ENCODE assay signal across 25 mouse cellular contexts in genomic region chr19:33122611-33123226, GRCm38 (mm10).
"Had no signal": no experiment of that assay in that cellular context is flagged by ENCODE, and none has a peak within 500 bp of the region (broad histone marks: within the 10 kb centered on the region; RNA-seq: fewer than 3 reads in every experiment).

No protein-coding gene starts in this region.

- ATAC-seq: intestine, postnatal 0 days; liver, embryonic 12.5 days; midbrain, embryonic 13.5 days; midbrain, embryonic 16.5 days had no signal

- H3K27ac ChIP-seq: kidney, postnatal 0 days; layer of hippocampus, adult 2 months; limb, embryonic 10.5 days; limb, embryonic 13.5 days; liver, embryonic 12.5 days; liver, embryonic 15.5 days; lung, embryonic 15.5 days; midbrain, embryonic 10.5 days; midbrain, embryonic 13.5 days; neural tube, embryonic 12.5 days; neural tube, embryonic 15.5 days had no signal

- H3K4me1 ChIP-seq: limb, embryonic 10.5 days; limb, embryonic 13.5 days; liver, embryonic 12.5 days; liver, embryonic 15.5 days; lung, embryonic 15.5 days; midbrain, embryonic 13.5 days; neural tube, embryonic 12.5 days; neural tube, embryonic 15.5 days had no signal

- H3K4me2 ChIP-seq: limb, embryonic 13.5 days; liver, embryonic 12.5 days; liver, embryonic 15.5 days; lung, embryonic 15.5 days; midbrain, embryonic 13.5 days; neural tube, embryonic 12.5 days; neural tube, embryonic 15.5 days had no signal

- H3K36me3 ChIP-seq: limb, embryonic 10.5 days; limb, embryonic 13.5 days; liver, embryonic 12.5 days; liver, embryonic 15.5 days; lung, embryonic 15.5 days; midbrain, embryonic 10.5 days; midbrain, embryonic 13.5 days; neural tube, embryonic 12.5 days; neural tube, embryonic 15.5 days had no signal

- H3K4me3 ChIP-seq: layer of hippocampus, adult 2 months; limb, embryonic 10.5 days; limb, embryonic 13.5 days; liver, embryonic 12.5 days; liver, embryonic 15.5 days; lung, embryonic 15.5 days; megakaryocyte, embryonic 14.5 days; midbrain, embryonic 10.5 days; midbrain, embryonic 13.5 days; neural tube, embryonic 12.5 days; neural tube, embryonic 15.5 days had no signal

- DNase-seq: kidney, adult 2 months; kidney, postnatal 25 days; layer of hippocampus, adult 9-11 months; layer of hippocampus, postnatal 36 days; liver; lung, adult 18-20 months; lung, postnatal 10 days; lung, postnatal 4 days; right cerebral cortex, postnatal 25 days; spleen, adult 18-20 months; thymus, postnatal 36 days had no signal

- H3K9me3 ChIP-seq: limb, embryonic 10.5 days; limb, embryonic 13.5 days; liver, embryonic 12.5 days; liver, embryonic 15.5 days; lung, embryonic 15.5 days; megakaryocyte, embryonic 14.5 days; midbrain, embryonic 10.5 days; midbrain, embryonic 13.5 days; neural tube, embryonic 12.5 days; neural tube, embryonic 15.5 days had no signal

- H3K9ac ChIP-seq: limb, embryonic 13.5 days; liver, embryonic 12.5 days; liver, embryonic 15.5 days; lung, embryonic 15.5 days; midbrain, embryonic 13.5 days; neural tube, embryonic 12.5 days; neural tube, embryonic 15.5 days had no signal

- H3K27me3 ChIP-seq: limb, embryonic 13.5 days; liver, embryonic 12.5 days; liver, embryonic 15.5 days; lung, embryonic 15.5 days; midbrain, embryonic 13.5 days; neural tube, embryonic 12.5 days; neural tube, embryonic 15.5 days had no signal
